Mouse (Mus musculus): ENCODE data around the gene Smyd3.

The Smyd3 gene

GRCm38 (mm10) chr1:179003406-179004132 is 514.3 kb downstream of the Smyd3 start:
- DNase-seq, result no peak

DNA sequence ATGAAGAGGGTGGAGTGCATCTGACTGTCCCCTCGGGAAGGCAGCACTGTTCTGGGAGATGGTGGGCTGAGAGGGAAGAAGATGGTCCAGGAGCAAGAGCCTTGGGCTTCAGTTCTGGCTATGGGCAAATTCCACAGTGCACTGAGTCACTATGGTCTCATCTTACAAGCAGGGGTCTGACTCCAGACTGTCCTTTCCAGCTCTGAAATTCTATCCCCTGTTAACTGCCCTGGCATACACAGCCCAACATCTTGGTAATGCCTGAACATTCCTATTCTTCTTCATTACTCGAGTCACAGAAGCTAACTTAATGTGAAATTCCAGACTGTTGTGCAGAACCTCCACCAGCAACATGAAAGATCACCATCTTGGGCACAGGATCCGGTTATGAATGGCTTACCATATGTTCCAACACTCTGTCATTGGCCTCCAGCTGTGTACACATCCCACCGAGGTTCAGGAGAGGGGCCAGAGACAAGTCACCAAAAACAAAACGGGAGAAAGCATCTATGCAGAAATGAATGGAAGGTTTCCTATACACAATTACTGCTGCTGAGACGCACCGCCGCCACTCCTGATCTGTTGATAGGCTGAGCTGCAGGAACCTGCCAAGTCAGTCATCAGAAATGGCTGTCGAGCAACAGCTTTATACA is 517.8 kb downstream of the Smyd3 start:
- DNase-seq, result no peak

DNA sequence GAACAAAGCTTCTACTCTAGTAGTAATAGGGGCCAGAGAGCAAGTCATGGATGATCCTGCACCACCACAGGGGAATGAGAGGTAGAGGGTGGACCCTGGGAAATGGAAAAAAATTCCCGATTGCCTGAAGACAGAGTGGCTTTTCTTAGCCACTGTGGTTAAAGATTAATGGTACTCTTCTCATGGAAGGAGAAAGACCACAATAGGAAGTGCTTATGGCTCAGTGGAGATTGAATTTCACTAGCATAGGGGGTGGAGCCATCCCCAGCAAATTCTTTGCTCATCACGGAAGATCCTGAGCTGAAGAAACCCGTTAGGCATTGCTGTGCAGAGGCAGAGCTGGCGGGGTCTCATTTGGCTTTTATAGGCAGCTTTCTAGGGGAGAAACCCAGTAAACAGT is 520.0 kb downstream of the Smyd3 start:
- no peak for DNase-seq

DNA sequence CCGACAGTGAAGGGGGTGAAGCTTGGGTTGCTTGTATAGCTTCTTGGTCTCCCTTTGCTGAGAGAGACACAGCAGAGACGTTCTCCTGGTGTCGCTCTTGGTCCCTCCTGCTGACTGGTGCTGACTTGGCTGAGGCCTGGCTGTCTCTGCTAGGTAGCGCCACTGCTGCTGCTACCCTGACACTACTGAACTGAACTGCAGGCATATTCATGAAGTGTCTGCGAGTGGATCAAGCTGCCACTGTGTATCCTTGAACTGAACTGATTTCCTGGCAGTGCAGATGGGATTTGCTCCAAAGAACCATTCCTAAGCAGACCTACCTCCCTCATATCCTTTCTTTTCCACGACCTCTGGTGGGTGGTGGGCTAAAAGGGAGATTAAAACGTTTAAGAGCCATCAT is 523.6 kb downstream of the Smyd3 start:
- peak; percentile 54 for DNase-seq

GRCm38 (mm10) chr1:178992503-178992902 is 525.3 kb downstream of the Smyd3 start:
- no peak for DNase-seq

GRCm38 (mm10) chr1:178991470-178991869 is 526.4 kb downstream of the Smyd3 start:
- peak; percentile 23 for DNase-seq

GRCm38 (mm10) chr1:178991045-178991444 is 526.8 kb downstream of the Smyd3 start:
- no peak for DNase-seq

- no peak for DNase-seq
These were observed 528.4 kb downstream of the Smyd3 start for GRCm38 (mm10) chr1:178989485-178989884.

GRCm38 (mm10) chr1:178988176-178988575 is 529.7 kb downstream of the Smyd3 start:
- no peak for DNase-seq

GRCm38 (mm10) chr1:178981641-178982040 is 536.2 kb downstream of the Smyd3 start:
- DNase-seq, result no peak

GRCm38 (mm10) chr1:178980185-178980584 is 537.7 kb downstream of the Smyd3 start:
- DNase-seq, result no peak

DNA sequence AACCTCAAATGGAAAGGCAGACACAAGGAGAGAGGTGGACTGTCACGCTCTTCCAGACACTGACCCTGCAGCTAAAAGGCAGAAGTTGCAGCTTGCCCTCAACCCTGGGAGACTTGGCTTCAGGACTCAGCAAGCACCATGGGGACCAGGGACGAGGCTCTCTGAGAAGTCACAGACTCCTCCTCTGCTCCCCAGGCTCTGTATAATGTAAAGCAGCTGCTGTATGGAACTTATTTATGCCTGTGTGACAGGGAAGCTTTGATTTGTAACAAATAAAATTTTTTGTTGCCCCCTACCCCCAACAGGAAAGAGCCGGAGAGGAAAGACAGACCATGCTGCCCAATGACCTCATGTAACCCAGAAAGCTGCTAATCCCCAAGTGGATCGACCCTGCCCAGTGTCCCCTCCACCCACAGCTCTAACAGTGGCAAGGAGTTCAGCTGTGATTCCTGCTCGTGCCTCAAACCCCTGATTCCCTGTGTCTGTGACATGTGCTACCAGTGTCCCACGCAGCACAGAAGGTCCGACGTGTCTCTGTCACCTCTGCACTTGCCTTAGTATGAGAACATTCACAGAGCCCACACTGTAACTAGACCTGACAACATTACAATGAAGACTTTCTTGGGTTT is 539.1 kb downstream of the Smyd3 start:
- DNase-seq, result no peak

GRCm38 (mm10) chr1:178972055-178972454 is 545.8 kb downstream of the Smyd3 start:
- no peak for DNase-seq

GRCm38 (mm10) chr1:178961661-178962060 is 556.2 kb downstream of the Smyd3 start:
- no peak for DNase-seq

DNA sequence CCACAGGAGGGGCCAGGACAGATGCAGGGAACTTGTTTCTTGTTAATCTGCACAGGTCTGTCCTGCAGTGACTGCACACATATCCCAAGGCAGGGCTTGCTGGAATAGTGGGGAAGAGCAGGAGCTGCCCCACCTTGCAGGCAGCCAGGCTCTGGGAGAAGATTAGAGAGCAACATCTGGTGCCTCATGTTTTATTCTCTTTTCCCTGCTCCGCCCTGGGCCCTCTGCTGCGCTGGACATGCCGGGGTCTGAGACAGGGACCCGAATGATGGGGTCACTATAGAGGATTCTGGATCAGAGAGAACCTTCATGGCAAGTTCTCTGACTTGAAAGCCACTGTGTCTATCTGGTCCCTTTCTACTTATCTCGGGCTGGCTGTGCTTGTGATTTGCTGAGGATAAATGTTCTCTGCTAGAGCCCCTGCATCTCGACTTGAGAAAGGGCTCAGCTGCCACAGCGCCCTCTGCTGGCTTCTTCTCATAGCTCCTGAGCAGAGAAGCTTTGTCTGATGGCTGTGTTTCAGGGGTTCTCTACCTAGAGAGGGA is 557.8 kb downstream of the Smyd3 start:
- DNase-seq, result peak; percentile 83

DNA sequence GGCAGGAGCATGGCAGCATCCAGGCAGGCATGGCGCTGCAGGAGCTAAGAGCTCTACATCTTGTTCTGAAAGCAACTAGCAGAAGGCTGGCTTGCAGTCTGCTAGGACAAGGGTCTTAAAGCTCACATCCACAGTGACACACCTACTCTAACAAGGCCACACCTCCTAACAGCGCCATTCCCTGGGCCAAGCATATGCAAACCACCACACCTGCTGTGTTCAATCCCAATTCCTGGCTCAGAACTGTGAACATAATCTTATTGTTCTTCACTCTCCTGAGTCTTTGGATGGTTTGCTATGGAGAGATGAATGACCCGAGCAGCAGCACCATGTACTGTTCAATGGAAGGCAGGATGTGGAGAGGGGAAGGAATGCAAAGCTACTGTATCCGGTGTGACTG is 559.2 kb downstream of the Smyd3 start:
- no peak for DNase-seq

DNA sequence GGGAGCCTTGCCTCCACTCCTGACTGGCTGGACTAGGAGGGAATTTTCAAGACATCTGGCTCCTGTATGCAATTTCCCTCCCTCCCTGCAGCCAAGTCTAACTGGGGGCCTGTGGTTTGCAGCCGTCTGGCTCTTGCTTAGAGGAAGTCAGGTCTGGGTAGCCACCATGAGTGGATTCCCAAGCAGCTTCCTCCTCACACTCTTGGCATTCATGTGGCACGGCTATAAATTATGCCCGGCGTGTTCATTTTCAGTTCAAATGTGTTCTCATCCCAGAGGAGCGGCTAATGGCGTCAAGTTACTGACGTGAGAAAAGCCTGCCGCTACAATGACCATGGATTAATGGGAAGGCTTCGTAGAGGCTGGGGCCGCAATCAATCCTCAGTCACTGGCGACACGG is 564.9 kb downstream of the Smyd3 start:
- DNase-seq, result no peak

- DNase-seq, result no peak
These were observed 575.4 kb downstream of the Smyd3 start for GRCm38 (mm10) chr1:178942251-178942963.

DNA sequence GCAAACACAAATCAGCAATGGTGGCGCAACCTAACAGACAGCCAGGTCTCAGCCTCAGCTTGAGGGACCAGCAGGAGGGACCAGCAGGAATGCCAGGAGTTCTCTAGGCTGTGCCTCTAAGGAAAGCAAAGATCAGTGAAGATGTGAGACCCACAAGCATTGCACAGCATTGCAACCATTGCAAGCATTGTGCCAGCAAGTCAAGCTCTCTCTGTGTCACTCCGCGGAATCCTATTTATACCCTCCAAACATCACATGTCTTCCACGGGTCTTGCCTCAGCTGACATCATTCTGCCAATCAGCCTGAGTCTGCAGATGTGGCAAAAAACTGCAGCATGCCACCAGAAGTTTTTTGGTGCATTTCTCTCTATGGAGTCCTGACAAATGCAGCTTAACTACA is 577.5 kb downstream of the Smyd3 start:
- no peak for DNase-seq

- DNase-seq, result no peak
These were observed 580.9 kb downstream of the Smyd3 start for GRCm38 (mm10) chr1:178936976-178937375.

DNA sequence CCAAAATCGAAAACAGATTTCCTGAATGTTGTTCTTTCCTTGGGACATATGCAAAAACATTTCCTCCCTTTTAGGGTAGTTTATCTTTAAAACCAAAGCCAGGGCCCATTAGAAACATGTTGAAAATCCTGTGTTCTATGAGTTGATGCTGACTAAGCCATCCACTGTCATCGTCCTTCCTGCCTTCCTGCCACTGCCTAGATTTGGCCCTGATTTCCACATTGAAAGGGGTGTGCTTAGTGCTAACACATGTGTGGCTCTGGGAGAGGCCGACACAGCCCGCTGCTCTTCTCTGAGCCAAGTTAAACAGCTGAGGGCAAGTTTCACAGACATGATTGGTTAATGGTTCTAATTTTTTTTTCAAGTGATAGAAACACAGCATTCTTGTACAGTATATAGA is 581.4 kb downstream of the Smyd3 start:
- no peak for DNase-seq

GRCm38 (mm10) chr1:178933953-178934637 is 583.7 kb downstream of the Smyd3 start:
- DNase-seq, result no peak

DNA sequence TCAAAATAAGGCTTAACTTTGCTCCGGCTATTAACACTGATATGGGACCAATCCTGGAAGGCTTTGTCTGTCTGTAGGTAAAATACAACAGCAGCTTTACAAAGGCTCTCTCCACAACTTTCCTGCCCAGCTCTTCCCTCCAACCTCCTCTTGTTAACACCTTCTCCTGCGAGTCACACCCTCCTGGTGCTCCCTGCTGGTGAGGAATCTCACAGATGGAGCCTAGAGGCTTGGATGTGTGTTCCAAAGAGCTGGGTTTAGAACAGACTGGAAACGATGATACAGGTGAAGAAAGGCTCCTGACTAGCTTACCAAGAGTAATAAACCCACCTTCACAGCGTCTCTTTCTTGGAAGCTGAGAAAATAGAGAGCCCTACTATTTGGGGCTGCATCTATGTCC is 588.3 kb downstream of the Smyd3 start:
- DNase-seq, result no peak

All from lung, postnatal 14 days (tissue).